Mouse (Mus musculus) mouse embryonic stem cell (cell line): ENCODE measurements around the gene Cmip.

Source experiments
- in situ Hi-C, 2 experiments: fragments of 300-500 bp; cut with MboI; formaldehyde crosslinking; loops; 1 replicate in 1 of 2; 3 replicates in 1 of 2; pipeline ENCODE4 v1.14.3; 2019 to 2020; ENCODE audit warnings: low sequenced_read_pairs in 2 of 2, low pct_unique_long_range_greater_than_20kb in 1 of 2, mixed read lengths in 1 of 2; ENCODE audit not compliant: unreplicated experiment in 1 of 2

Cmip gene

DNA sequence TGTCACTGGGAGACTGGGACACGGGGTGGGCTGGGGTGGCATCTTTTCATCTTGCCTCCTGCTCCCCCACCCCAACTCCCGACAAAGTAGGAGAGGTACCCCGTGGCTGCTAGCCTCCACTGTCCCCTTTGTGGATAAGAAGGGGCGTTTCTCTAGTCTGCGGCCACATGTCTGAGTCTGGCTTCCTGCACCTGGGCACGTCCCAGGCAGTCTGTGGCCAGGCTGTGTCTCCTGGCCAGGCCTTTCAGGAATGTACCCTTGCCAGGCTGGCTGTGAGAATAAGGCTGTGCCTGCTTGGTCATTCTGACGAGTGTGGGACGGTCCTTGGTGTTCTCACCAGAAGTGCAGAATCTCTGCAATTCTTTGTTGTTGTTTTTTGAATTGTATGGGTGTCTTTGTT is 78.6 kb downstream of the Cmip start:
- in situ Hi-C loops: no loop called here

DNA sequence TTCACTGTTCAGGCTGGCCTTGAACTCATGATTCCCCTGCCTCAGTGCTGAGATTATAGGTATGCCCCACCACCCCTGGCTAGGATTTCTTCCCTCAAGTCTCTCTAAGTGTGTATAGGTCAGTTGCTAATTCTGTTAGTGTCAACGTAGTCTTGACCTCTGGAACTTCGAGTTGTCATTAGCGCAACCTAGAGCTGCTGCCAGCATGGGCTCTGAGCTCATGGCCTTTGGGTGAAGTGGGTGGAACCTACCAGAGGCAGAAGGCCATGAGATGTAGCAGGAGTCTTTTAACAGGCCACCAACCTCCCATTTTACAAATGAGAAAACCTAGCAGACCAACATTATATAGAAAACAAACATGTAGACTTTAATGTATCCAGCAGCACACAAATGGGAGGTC is 80.3 kb downstream of the Cmip start:
- in situ Hi-C loops: no loop called here

DNA sequence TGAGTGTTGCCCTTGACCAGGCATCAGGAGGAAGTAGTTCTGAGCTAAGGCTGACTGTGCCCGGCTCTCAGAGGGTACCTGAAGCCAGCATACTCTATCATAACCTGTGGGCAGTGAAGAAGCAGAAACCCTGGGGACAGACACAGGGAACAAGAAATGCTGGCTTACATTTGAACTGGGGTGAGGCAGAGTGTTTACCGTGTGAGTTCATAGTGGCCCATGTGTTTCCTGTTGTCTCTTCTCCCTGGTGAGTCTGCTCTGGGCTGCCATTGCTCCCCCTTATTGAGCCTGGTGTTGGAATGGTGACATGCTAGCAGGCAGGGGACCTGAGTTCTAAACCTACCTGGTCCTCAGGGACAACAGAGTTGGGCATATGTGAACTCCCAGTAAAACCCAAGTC is 81.8 kb downstream of the Cmip start:
- in situ Hi-C loops: no loop called here

DNA sequence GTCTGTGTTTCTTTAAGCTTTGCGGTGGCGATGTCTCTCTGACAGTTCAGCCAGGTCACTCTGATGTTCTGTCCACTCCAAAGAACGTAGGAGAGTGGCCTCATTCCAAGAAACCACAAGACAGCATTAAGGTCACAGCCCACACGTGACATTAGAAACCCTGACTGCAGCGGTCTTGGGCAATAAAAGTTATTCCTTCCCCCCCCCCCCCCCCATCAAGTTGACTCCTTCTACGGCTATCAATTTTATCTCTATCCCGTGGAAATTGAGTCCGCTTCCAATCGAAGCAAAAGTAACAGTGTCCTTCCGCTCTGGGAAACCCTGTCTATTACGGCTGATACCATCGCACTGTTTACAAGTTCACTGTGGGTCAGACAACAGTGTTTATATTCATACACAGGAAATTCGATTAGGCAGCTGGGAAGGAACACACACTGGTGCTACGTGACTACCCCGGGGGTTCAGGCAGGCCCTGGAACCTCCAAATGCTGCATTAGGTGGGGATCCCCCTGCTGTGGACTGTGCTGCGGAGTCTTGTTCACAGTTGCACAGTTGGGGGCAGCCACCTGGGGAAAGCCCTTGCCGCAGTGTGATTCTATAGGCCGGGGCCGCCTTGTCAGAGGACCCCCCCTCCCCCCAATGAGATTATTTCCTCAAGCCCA is 82.6 kb downstream of the Cmip start:
- in situ Hi-C loops: no loop called here

DNA sequence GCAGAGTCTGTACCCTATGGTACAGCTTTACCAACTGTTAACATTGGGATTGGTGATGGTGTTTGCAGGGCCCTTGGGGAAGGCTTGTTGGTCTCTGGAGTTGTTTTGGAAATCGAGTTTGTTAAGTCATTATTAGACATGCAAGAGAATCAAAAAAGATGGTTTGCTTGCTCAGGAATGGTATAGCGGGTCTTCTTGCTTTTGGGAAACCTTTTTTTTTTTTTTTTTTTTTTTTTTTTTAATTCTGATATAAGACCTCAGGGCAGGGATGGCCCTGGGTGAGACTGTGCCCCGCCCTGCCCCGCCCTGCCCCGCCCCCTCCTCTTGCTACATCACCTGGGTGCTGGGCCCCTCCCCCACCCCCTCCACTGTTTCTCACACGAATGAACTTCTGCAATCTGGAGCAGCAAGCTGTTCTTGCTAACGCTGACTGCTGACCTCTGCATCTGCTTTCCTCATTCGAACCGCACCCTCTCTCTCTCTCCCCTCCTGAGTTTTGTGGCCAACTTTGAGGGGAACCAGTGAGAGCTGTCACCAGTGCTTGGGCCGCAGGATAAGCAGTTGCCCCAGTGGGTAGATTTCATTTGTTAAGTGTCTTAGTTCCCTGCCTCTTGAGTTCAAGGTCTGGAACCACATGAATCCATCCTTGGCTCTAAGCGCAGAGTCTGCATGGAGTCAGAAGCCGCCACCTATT is 83.2 kb downstream of the Cmip start:
- in situ Hi-C loops: no loop called here

GRCm38 (mm10) chr8:117340800-117341199 is 83.9 kb downstream of the Cmip start:
- in situ Hi-C loops: no loop called here

DNA sequence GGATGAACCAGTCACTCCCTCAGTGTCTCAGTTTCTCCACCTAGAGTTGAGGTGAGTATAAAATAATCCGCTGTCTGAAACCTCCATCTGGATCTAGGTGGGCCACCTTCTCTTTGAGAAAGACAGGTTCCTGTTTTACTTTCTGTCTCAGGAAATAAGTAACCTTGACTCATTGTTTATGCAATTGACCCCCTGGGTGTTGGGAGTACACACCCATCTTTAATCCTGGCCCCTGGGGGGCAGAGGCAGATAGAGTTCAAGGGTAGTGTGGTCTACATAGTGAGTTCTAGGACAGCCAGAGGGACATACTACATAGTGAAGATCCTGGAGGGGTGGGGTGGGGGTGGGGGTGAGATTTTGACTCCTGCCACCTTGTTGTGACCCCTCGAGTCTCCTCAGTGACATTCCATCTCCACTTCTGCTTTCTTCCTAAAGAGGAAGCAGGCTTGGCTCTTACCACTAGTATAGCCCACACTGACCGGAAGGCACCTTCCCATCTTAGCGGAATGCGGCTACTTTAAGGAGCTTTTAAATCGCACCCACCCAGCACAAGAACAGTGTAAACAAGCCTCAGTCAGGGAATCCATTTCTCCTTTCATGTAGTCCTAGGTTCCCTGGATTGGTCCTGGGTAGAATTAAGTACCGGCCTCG is 86.0 kb downstream of the Cmip start:
- in situ Hi-C loops: no loop called here

DNA sequence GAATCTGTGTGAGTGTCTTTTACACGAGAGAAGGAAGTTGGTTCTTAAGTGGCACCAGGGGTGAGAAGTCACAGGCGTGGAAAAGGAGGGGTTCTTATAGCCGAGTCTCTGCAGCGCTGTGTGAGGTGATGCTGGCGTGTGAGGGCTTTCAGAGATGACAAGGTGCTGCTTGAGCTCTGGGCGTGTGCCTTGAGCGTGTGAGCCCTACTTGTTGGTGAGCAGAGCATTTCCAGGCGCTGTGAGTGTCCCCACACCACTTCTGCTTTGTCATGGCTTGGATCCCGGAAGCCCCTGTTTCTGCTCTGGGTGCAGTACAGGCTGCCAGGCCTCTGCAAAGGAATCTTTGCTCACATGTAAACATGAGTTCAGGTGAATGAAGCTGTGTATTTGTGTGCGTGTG is 86.6 kb downstream of the Cmip start:
- in situ Hi-C loops: no loop called here

GRCm38 (mm10) chr8:117344899-117345298 is 88.0 kb downstream of the Cmip start:
- in situ Hi-C loops: no loop called here

GRCm38 (mm10) chr8:117345376-117345775 is 88.5 kb downstream of the Cmip start:
- in situ Hi-C loops: no loop called here

- in situ Hi-C loops: no loop called here
These were observed 90.7 kb downstream of the Cmip start for GRCm38 (mm10) chr8:117347556-117347955.

GRCm38 (mm10) chr8:117348718-117349394 is 92.0 kb downstream of the Cmip start:
- in situ Hi-C loops: no loop called here

- in situ Hi-C loops: no loop called here
These were observed 92.7 kb downstream of the Cmip start for GRCm38 (mm10) chr8:117349541-117349940.

DNA sequence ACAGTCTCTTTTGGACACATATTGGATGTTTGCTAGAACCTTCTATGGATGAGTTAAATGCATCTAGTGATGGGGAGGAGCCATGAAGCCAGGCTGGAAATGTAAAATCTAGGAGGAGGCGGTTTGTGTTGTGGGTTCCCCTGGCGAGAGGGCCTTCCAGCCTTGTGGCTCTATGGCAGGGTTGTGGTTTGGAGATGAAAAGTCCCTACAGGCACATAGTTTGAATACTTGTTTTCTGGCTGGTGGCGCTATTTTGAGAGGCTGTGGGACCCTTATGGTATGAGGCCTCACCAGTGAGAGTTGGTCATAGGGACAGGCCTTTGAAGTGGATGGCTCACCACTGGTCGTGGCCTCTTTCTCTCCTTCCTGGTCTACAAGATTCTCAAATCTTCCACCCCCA is 95.2 kb downstream of the Cmip start:
- in situ Hi-C loops: no loop called here

- in situ Hi-C loops: no loop called here
These were observed 98.4 kb downstream of the Cmip start for GRCm38 (mm10) chr8:117355111-117355831.

- in situ Hi-C loops: no loop called here
These were observed 99.3 kb downstream of the Cmip start for GRCm38 (mm10) chr8:117356109-117356672.

- in situ Hi-C loops: no loop called here
These were observed 100.9 kb downstream of the Cmip start for GRCm38 (mm10) chr8:117357491-117358467.
